Mouse (Mus musculus) brain, embryonic 14.5 days (tissue): Measurements from ENCODE around the gene Fkbpl.

Experiments
- CTCF ChIP-seq: fragments of 200-500 bp; IDR thresholded peaks from 2 replicates; pipeline ENCODE4 v1.5.1; 2012; ENCODE audit warnings: inconsistent platforms, mild to moderate bottlenecking, moderate library complexity, borderline replicate concordance; ENCODE audit not compliant: insufficient read depth, insufficient read length; ENCODE audit errors: extremely low read depth
- POLR2A ChIP-seq: fragments of 200-500 bp; IDR thresholded peaks from 2 replicates; pipeline ENCODE4 v1.6.1; 2012; ENCODE audit warnings: mild to moderate bottlenecking, inconsistent platforms, borderline replicate concordance; ENCODE audit not compliant: poor library complexity, insufficient read depth, insufficient read length, severe bottlenecking; ENCODE audit errors: extremely low read depth

GRCm38 (mm10) chr17:34630761-34631301 lies 13.7 kb upstream of the Fkbpl start:
- TF ChIP-seq POLR2A (no peak), CTCF (no peak)
